Comparison of ENCODE assay signal across 33 mouse cellular contexts in the genomic region with DNA sequence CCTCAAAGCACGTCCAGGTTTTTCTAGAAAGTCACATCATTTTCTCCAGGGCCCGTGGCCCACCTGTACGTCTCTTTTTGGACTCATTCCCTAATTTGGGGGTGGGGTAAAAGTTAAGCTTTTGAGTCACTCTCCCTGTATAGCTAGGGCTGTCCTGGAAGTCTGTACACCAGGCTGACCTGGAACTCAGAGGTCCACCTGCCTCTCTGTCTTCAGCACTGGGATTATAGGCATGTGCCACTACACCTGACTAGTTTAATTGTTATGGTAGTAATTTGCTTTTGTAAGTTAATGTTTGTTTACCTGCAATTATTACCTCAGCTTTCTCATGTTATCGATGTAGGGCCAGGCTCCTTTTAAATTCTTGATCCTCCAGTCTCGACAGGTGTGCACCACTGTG.
"Had no signal": no experiment of that assay in that cellular context is flagged by ENCODE, and none has a peak within 500 bp of the region (broad histone marks: within the 10 kb centered on the region; RNA-seq: fewer than 3 reads in every experiment).

No protein-coding gene starts in this region.

- DNase-seq: left cerebral cortex, postnatal 4 days; liver; liver, embryonic 13.5 days; liver, postnatal 0 days; lung, adult 18-20 months; lung, adult 2 months; lung, embryonic 14.5 days; lung, postnatal 10 days; lung, postnatal 14 days; lung, postnatal 36 days; lung, postnatal 4 days; midbrain, embryonic 14.5 days had no signal

- H3K4me2 ChIP-seq: limb, embryonic 12.5 days; limb, embryonic 13.5 days; limb, embryonic 15.5 days; liver, embryonic 11.5 days; liver, embryonic 12.5 days; liver, embryonic 13.5 days; liver, embryonic 15.5 days; lung, embryonic 14.5 days; lung, embryonic 15.5 days; midbrain, embryonic 11.5 days; midbrain, embryonic 12.5 days; midbrain, embryonic 13.5 days; midbrain, embryonic 15.5 days; neural tube, embryonic 12.5 days; neural tube, embryonic 13.5 days had no signal

- ATAC-seq: liver, embryonic 12.5 days; liver, postnatal 0 days; lung, postnatal 0 days; midbrain, embryonic 13.5 days; midbrain, embryonic 15.5 days; midbrain, embryonic 16.5 days had no signal

- H3K9me3 ChIP-seq: limb, embryonic 10.5 days; limb, embryonic 12.5 days; limb, embryonic 13.5 days; limb, embryonic 15.5 days; liver, embryonic 12.5 days; liver, embryonic 13.5 days; liver, embryonic 15.5 days; lung, embryonic 15.5 days; megakaryocyte, embryonic 14.5 days; midbrain, embryonic 10.5 days; midbrain, embryonic 12.5 days; midbrain, embryonic 13.5 days; midbrain, embryonic 15.5 days; neural tube, embryonic 12.5 days; neural tube, embryonic 13.5 days had no signal

- H3K27me3 ChIP-seq: limb, embryonic 12.5 days; limb, embryonic 13.5 days; limb, embryonic 15.5 days; liver, embryonic 12.5 days; liver, embryonic 13.5 days; liver, embryonic 15.5 days; lung, embryonic 15.5 days; megakaryocyte, embryonic 14.5 days; midbrain, embryonic 12.5 days; midbrain, embryonic 13.5 days; midbrain, embryonic 15.5 days; neural tube, embryonic 12.5 days; neural tube, embryonic 13.5 days had no signal

- H3K4me3 ChIP-seq: limb, embryonic 10.5 days; limb, embryonic 12.5 days; limb, embryonic 13.5 days; limb, embryonic 15.5 days; liver, embryonic 12.5 days; liver, embryonic 13.5 days; liver, embryonic 15.5 days; lung, embryonic 15.5 days; megakaryocyte, embryonic 14.5 days; midbrain, embryonic 10.5 days; midbrain, embryonic 12.5 days; midbrain, embryonic 13.5 days; midbrain, embryonic 15.5 days; myocyte; neural tube, embryonic 12.5 days; neural tube, embryonic 13.5 days had no signal

- H3K4me1 ChIP-seq: limb, embryonic 10.5 days; limb, embryonic 12.5 days; limb, embryonic 13.5 days; limb, embryonic 15.5 days; liver, embryonic 13.5 days; liver, embryonic 15.5 days; lung, embryonic 15.5 days; neural tube, embryonic 12.5 days had no signal

- H3K27ac ChIP-seq: limb, embryonic 10.5 days; limb, embryonic 12.5 days; limb, embryonic 13.5 days; limb, embryonic 15.5 days; liver, embryonic 12.5 days; liver, embryonic 13.5 days; liver, embryonic 14.5 days; liver, embryonic 15.5 days; lung, embryonic 15.5 days; macrophage; midbrain, embryonic 10.5 days; midbrain, embryonic 12.5 days; midbrain, embryonic 13.5 days; midbrain, embryonic 15.5 days; neural tube, embryonic 12.5 days; neural tube, embryonic 13.5 days had no signal

- H3K9ac ChIP-seq: limb, embryonic 12.5 days; limb, embryonic 13.5 days; limb, embryonic 15.5 days; liver, embryonic 12.5 days; liver, embryonic 13.5 days; liver, embryonic 14.5 days; liver, embryonic 15.5 days; liver, postnatal 0 days; lung, embryonic 14.5 days; lung, embryonic 15.5 days; midbrain, embryonic 12.5 days; midbrain, embryonic 13.5 days; midbrain, embryonic 15.5 days; neural tube, embryonic 12.5 days; neural tube, embryonic 13.5 days had no signal
